Mouse (Mus musculus) right cerebral cortex, postnatal 4 days (tissue): ENCODE data around the gene Slc15a5.

Source experiments
- DNase-seq: peaks from one replicate; pipeline ENCODE4 v3.0.0-alpha.2; 2022

The Slc15a5 gene

DNA sequence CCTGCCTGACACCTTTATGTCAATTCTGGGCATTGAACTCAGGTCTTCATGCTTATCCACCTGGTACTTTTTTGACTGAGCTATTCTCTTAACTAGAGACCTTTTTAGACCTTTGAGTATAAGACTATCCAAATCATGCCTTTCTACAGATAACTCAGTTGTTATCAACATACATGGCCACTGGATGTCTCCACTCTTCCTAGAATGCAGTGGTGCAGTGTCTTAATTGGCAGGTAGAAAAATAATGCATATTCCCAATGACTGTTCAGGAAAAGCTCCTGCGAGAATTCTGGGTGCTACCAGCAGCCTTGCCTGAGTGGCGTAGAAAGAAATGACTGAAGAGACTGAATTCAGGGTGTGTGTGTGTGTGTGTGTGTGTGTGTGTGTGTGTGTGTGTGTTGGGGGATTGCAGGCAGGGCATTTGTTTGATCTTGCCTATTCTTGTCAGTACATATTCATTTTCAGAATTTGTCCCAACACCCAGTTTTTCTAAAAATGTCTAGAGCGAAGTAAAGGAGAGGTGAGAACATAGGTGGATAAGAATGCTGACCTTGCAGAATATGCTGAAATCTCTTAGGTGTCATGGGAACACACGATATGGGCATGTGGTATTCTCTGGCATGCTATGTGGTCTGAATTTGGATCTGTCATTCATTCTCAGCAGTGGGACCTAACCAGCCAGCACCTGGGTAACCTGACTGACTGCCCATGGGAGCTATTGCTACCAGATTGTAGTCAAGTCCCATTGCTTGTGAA is 119.5 kb downstream of the Slc15a5 start:
- DNase-seq: no peak

DNA sequence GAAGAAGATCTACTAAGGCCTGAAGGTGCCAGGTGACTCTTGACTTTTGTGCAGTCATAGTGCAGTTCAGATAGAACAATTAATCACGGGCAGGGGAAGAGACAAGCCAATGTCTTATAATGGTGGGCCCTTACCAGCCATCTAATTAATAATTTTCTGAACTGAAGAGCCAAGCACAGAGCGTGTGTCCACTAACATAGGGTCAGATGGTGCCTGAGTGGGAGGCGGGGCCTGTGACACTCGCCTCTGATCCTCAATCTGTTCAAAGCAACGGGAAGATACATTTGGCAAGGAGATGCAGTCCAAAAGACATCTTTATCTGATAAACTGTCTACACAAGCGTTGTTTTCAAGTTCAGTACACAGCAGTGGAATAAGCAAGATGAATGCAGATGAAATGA is 122.1 kb downstream of the Slc15a5 start:
- no peak for DNase-seq

DNA sequence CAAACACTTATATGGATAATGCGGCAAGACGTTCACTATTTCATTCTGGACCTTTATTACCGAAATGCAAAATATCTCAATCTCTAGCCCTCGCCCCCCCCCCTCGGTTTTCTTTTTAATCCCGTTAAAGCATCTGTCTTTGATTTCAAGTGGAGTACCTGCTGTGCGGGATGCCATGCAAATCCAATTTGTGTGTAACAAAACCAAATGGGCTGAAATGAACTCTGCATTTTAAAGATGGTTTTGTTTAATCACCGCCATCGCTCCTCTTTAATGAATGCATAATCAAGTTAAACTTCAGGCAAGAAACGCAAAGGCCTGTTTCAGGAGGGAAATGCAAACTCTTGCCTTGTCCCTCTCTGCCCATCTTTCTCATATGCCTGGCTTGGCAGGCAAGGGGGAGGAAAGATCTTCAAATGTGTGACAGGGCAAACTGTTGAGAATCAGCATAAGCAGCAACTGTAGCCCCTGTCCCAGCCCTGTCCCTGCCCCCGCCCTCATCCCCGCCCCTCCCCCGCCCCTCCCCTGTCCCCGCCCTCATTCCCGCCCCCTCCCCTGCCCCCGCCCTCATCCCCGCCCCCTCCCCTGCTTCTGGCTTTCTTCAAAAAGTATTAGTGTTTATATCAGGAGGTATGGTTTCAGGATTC is 122.8 kb downstream of the Slc15a5 start:
- DNase-seq: no peak

DNA sequence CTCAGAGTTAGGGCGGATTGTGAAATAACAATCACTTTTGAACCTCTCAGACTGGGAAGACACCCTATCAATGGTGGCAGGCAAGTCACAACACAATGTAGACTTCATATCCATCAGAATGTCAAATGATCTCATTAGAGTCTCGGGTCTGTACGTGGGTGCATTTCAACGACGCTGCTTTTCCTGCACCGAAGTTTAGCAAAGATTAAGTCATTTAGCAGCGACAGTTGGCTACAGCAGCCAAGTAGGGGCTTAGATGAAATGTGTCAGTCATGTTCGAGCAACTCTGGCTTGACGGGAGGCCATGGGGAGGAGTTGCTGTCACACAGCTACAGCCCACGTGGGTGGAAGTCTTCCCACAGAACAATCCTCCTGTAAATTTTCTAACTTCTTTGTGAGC is 133.2 kb downstream of the Slc15a5 start:
- DNase-seq: no peak

DNA sequence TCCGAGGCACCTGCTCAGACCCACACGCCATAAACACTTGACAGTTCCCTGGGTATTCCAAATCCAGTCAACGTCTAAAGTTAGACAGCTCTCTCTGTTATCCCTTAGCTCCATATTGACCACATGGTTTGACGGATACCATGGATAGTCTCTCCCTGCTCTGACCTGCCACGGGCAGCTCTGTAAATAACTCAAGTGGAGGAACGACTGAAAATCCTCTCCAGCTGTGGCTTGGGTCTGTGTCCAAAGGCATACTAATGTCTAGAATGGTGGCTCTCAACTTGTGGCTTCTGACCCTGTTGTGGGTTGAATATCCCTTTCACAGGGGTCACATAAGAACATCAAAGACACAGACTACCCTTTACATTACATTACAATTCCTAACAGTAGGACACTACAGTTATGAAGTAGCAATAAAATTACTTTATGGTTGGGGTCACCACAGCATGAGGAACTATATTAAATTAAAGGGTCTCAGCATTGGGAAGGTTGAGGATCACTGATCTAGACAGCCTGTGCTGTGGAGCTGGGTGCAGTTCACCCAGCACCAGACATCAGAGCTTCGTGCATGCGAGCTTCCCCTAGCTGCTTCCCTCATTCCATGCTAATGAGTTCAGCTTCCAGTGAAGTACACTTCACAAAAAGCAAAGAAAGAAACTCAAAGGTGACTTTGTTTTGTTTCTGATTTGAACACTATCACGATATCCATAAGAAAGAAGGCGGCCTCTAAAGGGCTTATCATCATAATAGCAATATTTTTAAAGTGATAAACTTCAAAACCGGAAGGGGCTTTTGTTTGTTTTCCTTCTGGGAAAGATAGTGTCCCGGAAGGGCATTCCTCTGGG is 139.1 kb downstream of the Slc15a5 start:
- DNase-seq: no peak

DNA sequence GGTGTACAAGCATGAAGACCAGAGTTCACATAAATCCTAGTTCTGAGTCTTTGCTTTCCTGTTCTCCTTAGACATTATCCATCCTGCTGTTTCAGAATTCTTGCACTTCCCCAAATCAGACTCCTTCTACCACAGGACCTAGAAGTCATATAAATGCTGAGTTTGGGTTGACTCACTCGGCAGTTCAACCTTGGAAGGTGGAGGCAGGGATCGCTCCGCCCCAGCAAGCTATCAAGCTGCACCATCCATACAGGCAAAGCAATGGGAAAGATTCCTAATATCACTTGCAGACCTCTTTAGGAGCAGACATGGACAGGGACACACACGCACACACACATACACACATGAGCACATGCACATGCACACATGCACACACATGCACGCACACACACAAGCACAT is 142.2 kb downstream of the Slc15a5 start:
- DNase-seq: no peak

DNA sequence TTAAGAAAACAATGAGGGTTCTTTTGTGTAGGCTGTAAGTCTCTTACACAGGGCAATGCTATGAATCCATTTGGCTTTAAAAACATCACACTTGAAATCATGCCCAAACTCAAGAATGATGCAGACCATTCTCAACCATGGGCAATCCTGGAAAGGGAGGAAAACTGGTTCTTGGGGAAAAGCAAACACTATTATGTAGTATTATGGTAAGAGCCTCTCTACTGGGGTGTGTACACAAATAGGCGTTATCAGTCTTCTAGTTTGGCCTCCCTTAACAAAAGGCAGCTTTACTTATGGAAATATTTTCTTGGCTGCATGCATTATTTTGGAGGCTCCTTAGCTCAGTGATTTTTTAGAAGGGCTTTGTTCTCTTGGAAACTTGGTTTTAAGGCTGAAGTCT is 143.4 kb downstream of the Slc15a5 start:
- DNase-seq: no peak

DNA sequence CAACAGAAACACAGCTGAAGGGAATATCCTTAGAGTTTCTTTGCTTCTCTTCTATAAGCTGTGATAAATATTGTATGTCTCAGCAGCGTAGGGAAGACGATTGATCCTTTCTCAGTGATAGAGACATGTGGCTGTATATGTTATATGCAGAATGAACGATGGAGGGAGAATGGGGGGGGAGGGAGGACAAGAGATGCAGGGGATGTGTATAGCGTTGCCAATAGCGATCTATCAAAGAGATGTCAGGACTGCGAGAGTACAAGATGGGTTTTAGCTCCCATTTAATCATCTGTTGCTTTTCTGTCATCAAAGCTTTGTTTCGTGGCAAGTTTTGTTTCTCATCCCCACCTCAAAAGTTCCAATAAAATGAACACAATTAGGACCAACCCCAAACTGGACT is 143.9 kb downstream of the Slc15a5 start:
- DNase-seq: no peak

DNA sequence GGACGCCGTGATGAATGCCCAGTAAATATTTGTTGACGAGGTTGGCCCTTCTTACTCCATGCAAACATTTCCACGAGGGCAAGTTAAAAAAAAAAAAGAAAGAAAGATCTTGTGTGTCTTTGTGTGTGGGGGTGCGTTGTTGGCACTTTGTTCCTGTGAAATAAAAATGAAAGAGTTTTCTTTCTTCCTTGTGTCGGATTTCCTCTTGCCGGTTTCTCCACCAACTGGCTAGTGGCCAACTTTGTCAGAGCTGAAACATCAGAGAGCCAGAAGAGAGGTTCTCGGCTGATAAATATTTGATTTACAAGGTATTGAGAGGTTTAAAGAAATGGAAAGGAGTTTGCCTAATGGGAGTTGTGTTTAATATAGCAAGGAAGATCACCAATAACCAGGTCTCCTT is 144.4 kb downstream of the Slc15a5 start:
- DNase-seq: peak; percentile 20

DNA sequence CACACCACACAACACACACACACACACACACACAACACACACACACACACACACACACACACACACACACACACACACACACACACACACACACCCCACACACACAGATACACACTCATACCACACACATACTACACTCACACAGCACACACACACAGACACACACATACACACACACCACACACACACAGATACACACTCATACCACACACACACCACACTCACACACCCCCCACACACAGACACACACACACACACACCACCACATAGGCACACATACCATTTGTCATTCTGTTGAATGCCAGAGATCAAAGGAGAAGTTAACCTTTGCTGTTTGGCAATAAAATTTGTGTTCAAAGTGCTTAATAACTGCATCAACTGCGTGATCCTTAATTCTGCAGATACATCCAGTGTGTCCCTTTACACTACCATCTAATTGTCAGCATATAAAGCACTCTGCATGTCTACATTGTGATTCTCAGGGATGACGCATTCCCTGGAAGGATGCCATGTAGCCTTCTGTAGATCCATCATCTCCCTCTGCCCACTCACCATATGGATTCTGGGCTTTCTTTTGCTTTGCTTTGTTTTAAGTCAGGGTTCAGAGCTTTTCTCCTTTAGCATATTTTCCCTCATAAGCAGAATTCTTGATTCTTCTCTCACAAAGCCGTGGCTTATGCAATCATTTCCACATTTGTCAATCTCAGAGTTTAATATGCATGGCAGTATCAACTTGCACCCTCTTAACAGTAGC is 145.0 kb downstream of the Slc15a5 start:
- peak; percentile 33 for DNase-seq
